Mouse (Mus musculus) megakaryocyte, embryonic 14.5 days (primary cell): ENCODE measurements around the gene Hemk1. TPM values are rescaled to one million over a fixed set of nuclear protein-coding genes. Genes with fewer than 3 reads are reported as not detected.

Experiments
- H3K27me3 ChIP-seq: replicated peaks from 2 replicates; pipeline ENCODE3; 2012; ENCODE audit warnings: inconsistent platforms
- H3K36me3 ChIP-seq: replicated peaks from 2 replicates; pipeline ENCODE3; 2012; ENCODE audit warnings: low read length, inconsistent platforms, mixed read lengths
- H3K4me1 ChIP-seq: 2 replicates; pipeline ENCODE4 v1.6.1; 2012; ENCODE audit warnings: inconsistent platforms
- H3K4me3 ChIP-seq: replicated peaks from 2 replicates; pipeline ENCODE3; 2012; ENCODE audit warnings: moderate library complexity, mild to moderate bottlenecking, inconsistent platforms
- H3K9me3 ChIP-seq: 2 replicates; pipeline ENCODE4 v1.6.1; 2012; ENCODE audit warnings: inconsistent platforms
- FLI1 ChIP-seq: IDR thresholded peaks from 2 replicates; pipeline ENCODE4 v1.6.1; 2012; ENCODE audit warnings: low read length, inconsistent platforms, mixed read lengths
- GATA1 ChIP-seq: IDR thresholded peaks from 3 replicates; pipeline ENCODE4 v1.6.1; 2012; ENCODE audit warnings: mixed read lengths, low read length, inconsistent platforms, borderline replicate concordance
- polyA plus RNA-seq: library from polyadenylated mRNA; stranded (reverse); fragments of >175 nt; gene quantifications from 2 replicates; pipeline ENCODE4 v1.2.3, GENCODE M21; 2012; ENCODE audit warnings: low replicate concordance; ENCODE audit not compliant: insufficient read depth

Gene Hemk1
- polyA plus RNA-seq, 1 experiment, result 8.1 TPM

- Histone ChIP-seq H3K36me3 (no peaks in the 10 kb centered on the region), H3K4me1 (peaks cover 39% of the 10 kb centered on the region), H3K27me3 (peaks cover 58% of the 10 kb centered on the region)
These were observed 31.3 kb upstream of the Hemk1 start for GRCm38 (mm10) chr9:107369270-107370105.

DNA sequence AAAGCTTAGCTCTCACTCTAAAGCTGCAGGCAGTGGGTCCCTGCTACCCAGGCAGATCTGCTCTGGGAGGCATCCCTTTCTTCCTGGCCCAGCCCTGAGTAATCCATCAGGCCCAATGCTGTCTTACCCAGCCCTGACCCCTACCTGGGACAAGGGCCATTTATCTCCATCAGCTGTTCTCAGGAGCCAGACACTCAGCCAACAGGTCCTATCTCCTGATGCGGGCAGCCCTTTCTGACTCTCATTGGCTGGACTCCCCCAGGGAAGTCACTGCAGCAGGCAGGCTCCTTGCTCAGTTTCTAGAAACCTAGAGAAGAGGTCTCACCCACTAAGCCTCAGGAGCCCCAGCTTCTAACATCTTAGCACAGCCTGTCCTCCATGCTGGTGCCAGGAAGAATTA lies 30.2 kb upstream of the Hemk1 start:
- no peaks in the 10 kb centered on the region for H3K9me3 ChIP-seq
- H3K36me3 ChIP-seq, result no peaks in the 10 kb centered on the region
- TF ChIP-seq GATA1 (no peak), FLI1 (no peak)
- H3K4me3 ChIP-seq, result no peak overlapping the region
- peaks cover 51% of the 10 kb centered on the region for H3K27me3 ChIP-seq
- peaks cover 32% of the 10 kb centered on the region for H3K4me1 ChIP-seq

More at GRCm38 (mm10) chr9:107369270-107370105, 31.3 kb upstream of the Hemk1 start:
- Histone ChIP-seq H3K9me3 (no peaks in the 10 kb centered on the region), H3K4me3 (peak overlapping the region; percentile 28)
- no peak for TF ChIP-seq FLI1

- TF ChIP-seq GATA1, result no peak
- TF ChIP-seq FLI1, result no peak
- peaks cover 57% of the 10 kb centered on the region for H3K27me3 ChIP-seq
- peaks cover 18% of the 10 kb centered on the region for H3K4me1 ChIP-seq
These were observed 28.5 kb upstream of the Hemk1 start for GRCm38 (mm10) chr9:107366644-107367043.

GRCm38 (mm10) chr9:107360989-107361388 lies 22.8 kb upstream of the Hemk1 start:
- TF ChIP-seq FLI1, result no peak
- no peak for TF ChIP-seq GATA1
- Histone ChIP-seq H3K9me3 (no peaks in the 10 kb centered on the region), H3K36me3 (no peaks in the 10 kb centered on the region), H3K27me3 (peaks cover 65% of the 10 kb centered on the region), H3K4me3 (no peak overlapping the region), H3K4me1 (peaks cover 29% of the 10 kb centered on the region)

More at GRCm38 (mm10) chr9:107366644-107367043, 28.5 kb upstream of the Hemk1 start:
- H3K36me3 ChIP-seq, result no peaks in the 10 kb centered on the region
- H3K4me3 ChIP-seq, result no peak overlapping the region
- H3K9me3 ChIP-seq, result no peaks in the 10 kb centered on the region

GRCm38 (mm10) chr9:107357651-107358050 lies 19.5 kb upstream of the Hemk1 start:
- TF ChIP-seq FLI1, result no peak
- no peak for TF ChIP-seq GATA1
- Histone ChIP-seq H3K36me3 (no peaks in the 10 kb centered on the region), H3K4me3 (no peak overlapping the region), H3K9me3 (no peaks in the 10 kb centered on the region), H3K27me3 (peaks cover 78% of the 10 kb centered on the region), H3K4me1 (peaks cover 32% of the 10 kb centered on the region)

GRCm38 (mm10) chr9:107355870-107356765 lies 18.0 kb upstream of the Hemk1 start:
- Histone ChIP-seq H3K4me1 (peaks cover 29% of the 10 kb centered on the region), H3K36me3 (no peaks in the 10 kb centered on the region), H3K27me3 (peaks cover 81% of the 10 kb centered on the region), H3K9me3 (no peaks in the 10 kb centered on the region), H3K4me3 (no peak overlapping the region)
- TF ChIP-seq GATA1, result no peak
- no peak for TF ChIP-seq FLI1

DNA sequence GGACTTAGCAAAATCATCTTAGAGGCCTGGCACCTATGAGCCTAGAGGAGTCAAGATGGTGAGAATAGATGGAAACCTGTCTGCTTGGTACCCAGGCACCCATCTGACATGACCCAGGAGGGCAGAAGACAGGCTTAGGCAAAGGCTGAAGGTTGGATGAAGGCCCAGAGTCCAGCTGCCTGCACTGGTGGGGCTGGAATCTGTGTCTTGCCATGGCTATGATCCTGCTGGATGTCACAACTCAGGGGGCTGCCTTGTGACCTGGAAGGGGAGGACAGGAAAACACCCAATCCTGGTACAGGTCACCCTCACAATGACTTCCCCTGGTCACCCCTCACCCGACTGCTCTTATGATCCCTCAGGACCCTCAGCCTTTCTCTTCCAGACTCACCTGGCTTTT lies 16.7 kb upstream of the Hemk1 start:
- Histone ChIP-seq H3K9me3 (no peaks in the 10 kb centered on the region), H3K27me3 (peaks cover 77% of the 10 kb centered on the region), H3K36me3 (no peaks in the 10 kb centered on the region), H3K4me3 (no peak overlapping the region), H3K4me1 (peaks cover 20% of the 10 kb centered on the region)
- no peak for TF ChIP-seq FLI1
- TF ChIP-seq GATA1, result no peak

DNA sequence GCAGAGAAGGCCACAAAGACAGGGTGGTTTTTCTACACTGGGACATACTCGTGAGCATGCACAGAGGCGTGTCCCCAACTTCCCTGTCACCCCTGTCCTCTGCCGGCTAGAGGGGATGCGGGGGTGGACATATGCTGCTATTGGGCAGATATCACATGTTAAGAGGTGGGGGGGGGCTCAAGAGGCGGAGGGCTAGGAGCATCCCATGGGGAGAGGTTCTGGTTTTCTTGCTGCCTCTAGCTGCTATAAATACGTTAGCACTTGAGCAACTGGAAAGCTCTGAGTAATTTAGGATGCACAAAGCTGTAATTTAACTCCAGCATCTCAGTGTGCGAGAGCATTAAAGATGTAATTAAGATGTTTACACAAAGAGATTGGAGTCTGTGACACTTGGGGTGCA lies 11.2 kb upstream of the Hemk1 start:
- peaks cover 50% of the 10 kb centered on the region for H3K27me3 ChIP-seq

DNA sequence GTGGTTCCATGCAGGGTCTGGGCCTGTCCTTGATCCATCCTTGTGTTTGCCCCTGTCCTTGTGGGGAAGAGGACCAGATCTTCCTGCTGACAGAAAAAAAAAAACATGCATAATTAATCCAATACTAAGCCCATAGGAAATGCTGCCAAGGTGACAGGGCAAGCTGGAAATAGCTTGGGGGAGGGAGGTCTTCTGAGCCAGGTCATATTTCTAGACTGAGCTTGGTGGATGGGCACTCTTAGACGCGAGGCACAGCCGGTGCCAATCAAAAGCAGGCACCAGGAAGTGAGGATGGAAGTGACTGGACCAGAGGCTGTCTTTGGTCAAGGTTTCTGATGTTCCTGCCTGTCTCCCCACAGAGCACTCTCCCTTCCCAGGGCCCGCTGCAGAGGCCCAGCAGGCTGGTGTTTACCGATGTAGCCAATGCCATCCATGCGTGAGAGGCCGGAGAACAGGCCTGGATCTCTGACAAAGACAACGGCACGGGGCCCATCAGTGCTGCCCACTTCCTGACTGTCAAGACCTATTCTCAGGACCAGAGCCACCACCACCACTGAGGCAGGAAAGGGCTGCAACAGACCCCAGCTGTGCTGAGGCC lies 9.5 kb upstream of the Hemk1 start:
- no peak overlapping the region for H3K4me3 ChIP-seq
- TF ChIP-seq FLI1 (no peak), GATA1 (no peak)
- H3K36me3 ChIP-seq, result no peaks in the 10 kb centered on the region
- peaks cover 46% of the 10 kb centered on the region for H3K27me3 ChIP-seq
- H3K9me3 ChIP-seq, result no peaks in the 10 kb centered on the region
- peaks cover 36% of the 10 kb centered on the region for H3K4me1 ChIP-seq

More for the DNA sequence above, 11.2 kb upstream of the Hemk1 start:
- no peak overlapping the region for H3K4me3 ChIP-seq
- no peaks in the 10 kb centered on the region for H3K9me3 ChIP-seq
- TF ChIP-seq GATA1, result no peak
- TF ChIP-seq FLI1, result no peak
- peaks cover 27% of the 10 kb centered on the region for H3K4me1 ChIP-seq
- no peaks in the 10 kb centered on the region for H3K36me3 ChIP-seq

DNA sequence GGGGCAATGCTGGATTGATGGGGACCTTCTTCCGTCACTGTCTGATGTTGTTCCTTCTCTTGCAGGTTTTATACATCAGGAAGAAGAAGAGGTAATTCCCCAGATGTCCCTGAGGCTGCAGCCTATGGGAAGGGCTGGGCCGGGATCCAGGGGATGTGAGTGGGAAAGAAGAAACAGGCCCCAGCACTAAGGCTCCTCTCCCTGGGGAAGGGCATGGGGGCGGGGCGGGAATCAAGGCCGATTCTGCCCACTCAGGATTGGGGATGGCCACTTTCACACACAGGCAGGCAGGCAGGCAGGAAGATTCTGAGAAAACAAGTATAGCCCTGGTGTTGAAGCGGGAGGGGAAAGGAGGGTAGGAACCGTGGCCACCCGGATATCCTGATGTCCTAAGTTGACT lies 7.9 kb upstream of the Hemk1 start:
- Histone ChIP-seq H3K4me1 (peaks cover 40% of the 10 kb centered on the region), H3K36me3 (no peaks in the 10 kb centered on the region), H3K4me3 (no peak overlapping the region), H3K9me3 (no peaks in the 10 kb centered on the region), H3K27me3 (peaks cover 44% of the 10 kb centered on the region)
- TF ChIP-seq FLI1 (no peak), GATA1 (no peak)
